Mouse (Mus musculus) forebrain, embryonic 15.5 days (tissue): Measurements from ENCODE around the gene Tcerg1l. TPM values are rescaled to one million over a fixed set of nuclear protein-coding genes. Genes with fewer than 3 reads are reported as not detected.
A peak's percentile ranks its signal among the peaks of the same experiment; 100 is the strongest.

Source experiments
- ATAC-seq: fragments of 200-750 bp; cut with Nextera tagmentation; replicated peaks from 2 replicates; pipeline ENCODE4 v1.8.0; 2017; ENCODE audit warnings: mild to moderate bottlenecking, moderate TSS enrichment, moderate library complexity
- H3K27ac ChIP-seq: fragments of 300-500 bp; sonication (generic); replicated peaks from 2 replicates; pipeline ENCODE4 v1.5.1; 2015; ENCODE audit warnings: mild to moderate bottlenecking, inconsistent platforms
- H3K27me3 ChIP-seq: fragments of 300-500 bp; sonication (generic); 2 replicates; pipeline ENCODE4 v1.6.1; 2015; ENCODE audit warnings: inconsistent platforms
- H3K36me3 ChIP-seq: fragments of 300-500 bp; sonication (generic); 2 replicates; pipeline ENCODE4 v1.6.1; 2015; ENCODE audit warnings: mild to moderate bottlenecking, inconsistent platforms
- H3K4me1 ChIP-seq: fragments of 300-500 bp; sonication (generic); 2 replicates; pipeline ENCODE4 v1.6.1; 2015; ENCODE audit warnings: inconsistent platforms
- H3K4me2 ChIP-seq: fragments of 300-500 bp; sonication (generic); replicated peaks from 2 replicates; pipeline ENCODE4 v1.6.1; 2015; ENCODE audit warnings: mild to moderate bottlenecking, inconsistent platforms
- H3K4me3 ChIP-seq: fragments of 300-500 bp; sonication (generic); 2 replicates; pipeline ENCODE4 v1.5.1; 2015; ENCODE audit warnings: mild to moderate bottlenecking, inconsistent platforms
- H3K9ac ChIP-seq: fragments of 300-500 bp; sonication (generic); replicated peaks from 2 replicates; pipeline ENCODE4 v1.6.1; 2015; ENCODE audit warnings: mild to moderate bottlenecking, inconsistent platforms
- H3K9me3 ChIP-seq: fragments of 300-500 bp; sonication (generic); 2 replicates; pipeline ENCODE4 v1.6.1; 2016; ENCODE audit warnings: inconsistent platforms
- WGBS: fragments of 180-500 bp; shearing (Covaris S2); methylation state at CpG from one replicate; pipeline ENCODE4 v1.1.7; 2015; ENCODE audit warnings: mixed read lengths; 5-methylcytosine and 5-hydroxymethylcytosine counted together
- polyA plus RNA-seq: library from polyadenylated mRNA; unstranded; fragments of >200 nt; fragmentation: Nextera tagmentation; extraction: Ambion mirVana; gene quantifications from 2 replicates; pipeline ENCODE4 v1.2.1, GENCODE M21; 2015

Tcerg1l gene
- polyA plus RNA-seq, 1 experiment from 2014 or later, result 9.8 TPM

GRCm38 (mm10) chr7:138356655-138357449 lies 40.7 kb downstream of the Tcerg1l start:
- no peak for ATAC-seq
- Histone ChIP-seq H3K9me3 (no peaks in the 10 kb centered on the region), H3K9ac (no peak overlapping the region), H3K4me2 (no peak overlapping the region), H3K4me1 (no peaks in the 10 kb centered on the region), H3K4me3 (no peak overlapping the region), H3K27me3 (no peaks in the 10 kb centered on the region), H3K27ac (no peak overlapping the region), H3K36me3 (no peaks in the 10 kb centered on the region)
- WGBS, result 65% methylated on average over 2 of the region's 2 CpGs

DNA sequence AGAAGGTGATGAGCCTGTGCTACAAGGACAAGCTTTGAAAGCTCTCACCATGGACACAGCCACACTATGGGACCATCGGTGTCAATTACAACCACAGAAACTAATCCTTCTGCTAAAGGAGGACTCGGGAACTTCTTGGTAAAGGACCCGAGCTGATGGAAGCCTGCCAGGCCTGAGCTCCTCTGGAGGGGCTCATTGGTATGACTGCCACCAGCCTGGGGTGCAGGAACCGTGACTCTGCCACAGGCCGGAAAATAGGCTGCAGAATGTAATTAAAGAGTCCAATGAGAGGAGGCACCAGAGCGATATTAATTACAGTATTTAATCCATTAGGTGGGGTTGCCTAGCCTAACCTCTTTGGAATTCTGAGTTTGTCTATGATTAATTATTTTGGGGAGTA lies 52.1 kb downstream of the Tcerg1l start:
- no peak overlapping the region for H3K9ac ChIP-seq
- 25% methylated on average over 6 of the region's 6 CpGs for WGBS
- no peak overlapping the region for H3K27ac ChIP-seq
- no peaks in the 10 kb centered on the region for H3K4me1 ChIP-seq
- H3K4me3 ChIP-seq, result no peak overlapping the region
- no peaks in the 10 kb centered on the region for H3K36me3 ChIP-seq
- H3K27me3 ChIP-seq, result no peaks in the 10 kb centered on the region
- ATAC-seq, result 0 out of 2 replicates have a peak, but pooled peaks have one; percentile 29
- no peaks in the 10 kb centered on the region for H3K9me3 ChIP-seq
- no peak overlapping the region for H3K4me2 ChIP-seq

DNA sequence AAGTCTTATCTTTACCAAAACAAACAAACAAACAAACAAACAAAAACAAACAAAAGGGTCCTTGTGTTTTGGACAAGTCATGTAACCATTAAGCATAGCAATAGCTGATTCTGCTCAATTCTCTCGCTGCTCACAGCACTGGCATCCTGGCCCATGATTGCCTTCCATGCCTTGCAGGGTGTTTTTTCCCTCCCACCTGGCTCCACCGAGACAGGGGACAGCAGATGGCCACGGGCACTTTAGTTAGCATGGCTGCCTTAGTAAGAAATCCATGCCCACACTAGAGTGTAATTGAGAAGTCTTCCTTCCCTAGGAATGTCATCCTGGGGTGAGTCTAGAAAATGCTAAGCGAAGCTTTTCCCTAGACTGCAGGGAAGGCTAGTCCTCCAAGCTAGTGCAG lies 59.1 kb downstream of the Tcerg1l start:
- no peak overlapping the region for H3K9ac ChIP-seq
- no peak overlapping the region for H3K4me2 ChIP-seq
- no peak for ATAC-seq
- H3K4me3 ChIP-seq, result no peak overlapping the region
- H3K27ac ChIP-seq, result no peak overlapping the region
- H3K9me3 ChIP-seq, result no peaks in the 10 kb centered on the region
- H3K4me1 ChIP-seq, result no peaks in the 10 kb centered on the region
- H3K27me3 ChIP-seq, result no peaks in the 10 kb centered on the region
- H3K36me3 ChIP-seq, result no peaks in the 10 kb centered on the region
- WGBS, result 77% methylated on average over 4 of the region's 4 CpGs

DNA sequence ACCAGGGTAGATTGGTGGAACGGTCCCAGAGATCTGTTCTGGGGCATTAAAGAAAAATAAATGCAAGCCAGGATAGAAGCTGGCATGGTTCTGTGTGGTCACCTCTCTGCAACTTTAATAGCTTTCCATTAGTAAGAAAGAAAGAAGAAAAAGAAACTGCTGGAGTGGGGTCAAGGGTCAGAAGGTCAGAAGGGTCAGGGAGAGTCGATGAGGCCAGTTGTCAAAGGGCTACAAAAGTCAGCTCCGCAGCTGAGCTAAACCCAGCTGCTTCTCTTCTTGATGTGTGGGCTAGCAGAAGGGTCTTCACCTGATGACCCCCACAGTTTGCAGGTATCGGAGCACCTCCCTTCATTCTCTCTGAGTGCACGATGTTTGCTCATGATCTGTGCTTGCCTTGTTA lies 59.6 kb downstream of the Tcerg1l start:
- Histone ChIP-seq H3K4me1 (no peaks in the 10 kb centered on the region), H3K4me2 (no peak overlapping the region), H3K9me3 (no peaks in the 10 kb centered on the region), H3K27ac (no peak overlapping the region), H3K4me3 (no peak overlapping the region), H3K9ac (no peak overlapping the region), H3K27me3 (no peaks in the 10 kb centered on the region), H3K36me3 (no peaks in the 10 kb centered on the region)
- ATAC-seq, result no peak
- WGBS, result 55% methylated on average over 5 of the region's 5 CpGs

DNA sequence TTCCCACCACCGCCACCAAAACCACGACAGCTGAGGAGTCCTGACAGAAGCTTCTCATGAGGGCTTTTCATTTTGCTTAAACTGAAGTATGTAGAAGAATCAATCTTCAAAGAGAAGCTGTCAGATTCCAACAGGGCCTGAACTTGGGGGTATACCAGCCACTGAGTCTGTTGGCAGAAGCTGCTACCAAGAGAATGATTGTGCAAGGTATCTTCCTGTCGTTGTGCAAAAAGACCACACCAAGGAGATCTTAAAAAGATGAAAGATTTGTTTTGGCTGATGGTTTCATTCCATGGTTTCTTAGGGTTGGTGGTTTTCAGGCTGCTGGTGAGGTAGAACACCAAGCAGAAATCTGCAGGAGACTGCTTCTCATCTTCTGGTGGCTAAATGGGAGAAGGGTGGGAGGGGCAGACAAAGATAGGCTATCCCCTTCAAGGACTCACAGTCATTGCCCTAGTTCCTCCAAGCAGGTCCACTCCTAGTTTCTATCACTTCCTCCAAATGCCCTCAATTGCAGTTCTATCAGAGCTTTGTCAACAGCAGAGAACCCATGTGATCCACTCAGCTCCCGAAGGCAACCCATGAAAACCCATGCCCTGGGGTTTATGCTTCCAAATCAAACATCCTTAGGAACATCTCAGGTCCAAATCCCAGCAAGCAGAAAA lies 64.9 kb downstream of the Tcerg1l start:
- Histone ChIP-seq H3K4me2 (no peak overlapping the region), H3K9ac (no peak overlapping the region), H3K27ac (no peak overlapping the region), H3K36me3 (no peaks in the 10 kb centered on the region), H3K27me3 (no peaks in the 10 kb centered on the region), H3K9me3 (no peaks in the 10 kb centered on the region), H3K4me3 (no peak overlapping the region), H3K4me1 (peaks cover 11% of the 10 kb centered on the region)
- WGBS, result 95% methylated on average over 4 of the region's 4 CpGs
- no peak for ATAC-seq

DNA sequence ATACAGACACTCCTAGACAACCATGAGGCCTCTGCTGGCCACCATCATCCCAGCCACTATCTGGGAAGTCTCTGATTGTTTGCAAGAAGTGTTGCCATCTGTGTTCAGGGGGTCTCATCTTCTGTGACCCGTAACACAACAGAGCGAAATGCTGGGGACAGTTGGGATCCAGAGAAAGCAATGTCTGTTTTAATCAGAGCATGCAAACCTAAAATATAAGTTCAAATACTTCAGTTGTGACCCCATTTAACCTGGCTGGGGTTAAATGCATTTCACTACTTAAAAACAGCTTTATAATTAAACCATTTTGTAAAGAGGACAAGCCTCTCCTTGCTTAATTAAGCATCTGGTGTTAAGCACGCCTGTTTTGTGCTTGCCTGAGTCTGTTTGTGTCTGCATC lies 66.3 kb downstream of the Tcerg1l start:
- no peak overlapping the region for H3K9ac ChIP-seq
- ATAC-seq, result no peak
- WGBS, result 75% methylated on average over 3 of the region's 3 CpGs

DNA sequence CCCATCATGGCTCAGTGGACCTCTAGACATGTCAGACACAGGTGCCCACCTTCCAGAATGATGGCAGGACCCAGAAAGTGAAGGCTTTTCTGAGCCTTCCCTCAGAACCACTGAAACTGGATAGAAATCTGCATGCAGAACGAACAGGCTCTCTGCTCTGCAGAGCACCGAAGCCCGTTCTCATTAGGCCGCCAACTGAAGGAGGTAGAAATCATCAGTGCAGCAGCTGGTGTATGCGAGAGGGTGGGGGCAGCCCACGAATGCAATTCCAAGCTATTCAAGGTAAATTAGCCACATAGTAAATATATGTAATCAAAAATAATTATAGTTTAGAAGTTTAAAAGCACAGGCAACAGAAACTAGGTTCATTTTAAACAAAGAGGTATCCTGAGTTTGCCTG lies 68.9 kb downstream of the Tcerg1l start:
- peaks cover 18% of the 10 kb centered on the region for H3K4me1 ChIP-seq
- H3K9ac ChIP-seq, result no peak overlapping the region
- no peak overlapping the region for H3K4me2 ChIP-seq
- no peaks in the 10 kb centered on the region for H3K9me3 ChIP-seq
- ATAC-seq, result 0 out of 2 replicates have a peak, but pooled peaks have one; percentile 51
- no peak overlapping the region for H3K4me3 ChIP-seq
- no peaks in the 10 kb centered on the region for H3K36me3 ChIP-seq
- H3K27me3 ChIP-seq, result no peaks in the 10 kb centered on the region
- H3K27ac ChIP-seq, result no peak overlapping the region
- WGBS, result 37% methylated on average over 6 of the region's 6 CpGs

More for the DNA sequence above, 66.3 kb downstream of the Tcerg1l start:
- H3K9me3 ChIP-seq, result no peaks in the 10 kb centered on the region
- H3K4me2 ChIP-seq, result no peak overlapping the region
- H3K36me3 ChIP-seq, result no peaks in the 10 kb centered on the region
- H3K27me3 ChIP-seq, result no peaks in the 10 kb centered on the region
- H3K4me3 ChIP-seq, result no peak overlapping the region
- peaks cover 18% of the 10 kb centered on the region for H3K4me1 ChIP-seq
- H3K27ac ChIP-seq, result no peak overlapping the region

DNA sequence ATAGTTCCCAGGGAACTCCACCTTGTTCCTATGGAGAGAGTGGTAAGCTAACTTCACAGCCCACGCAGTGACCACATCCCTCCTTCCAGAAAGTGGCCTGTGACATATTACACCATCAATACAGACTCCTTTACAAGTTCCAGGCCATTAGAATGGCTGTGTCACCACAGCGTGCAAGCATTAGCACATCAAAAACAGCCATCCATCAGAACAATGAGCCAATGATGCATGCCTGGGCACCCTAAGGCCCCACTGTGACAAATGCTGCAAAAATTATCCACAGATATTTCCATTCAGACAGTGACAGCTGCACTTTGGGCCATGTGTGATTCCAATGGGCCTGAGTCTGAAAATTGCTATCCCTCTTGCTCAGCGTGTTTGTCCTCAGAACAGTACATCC lies 70.8 kb downstream of the Tcerg1l start:
- H3K9ac ChIP-seq, result no peak overlapping the region
- no peak for ATAC-seq

DNA sequence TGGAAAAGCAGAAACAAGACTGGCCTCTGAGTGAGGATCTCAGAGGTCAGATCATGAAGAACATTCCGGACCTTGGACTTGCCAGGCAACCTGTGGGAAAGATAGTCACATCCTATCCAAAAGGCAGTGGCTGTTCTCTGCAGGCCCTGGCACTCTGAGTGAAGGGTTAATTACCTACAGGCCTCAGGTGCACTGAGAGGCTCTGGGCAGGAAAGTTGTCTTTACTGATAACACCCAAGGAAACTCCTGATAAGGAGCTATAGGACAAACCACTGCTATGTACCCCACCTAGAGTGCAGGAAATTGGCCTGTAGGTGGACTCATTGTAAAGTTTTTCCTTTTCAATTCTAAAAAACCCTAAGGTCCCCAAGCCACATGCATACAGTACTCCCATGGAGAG lies 83.8 kb downstream of the Tcerg1l start:
- no peak overlapping the region for H3K27ac ChIP-seq
- no peaks in the 10 kb centered on the region for H3K9me3 ChIP-seq
- 97% methylated on average over 1 of the region's 1 CpGs for WGBS
- H3K27me3 ChIP-seq, result no peaks in the 10 kb centered on the region
- H3K36me3 ChIP-seq, result no peaks in the 10 kb centered on the region
- H3K4me1 ChIP-seq, result no peaks in the 10 kb centered on the region
- H3K4me2 ChIP-seq, result no peak overlapping the region
- H3K4me3 ChIP-seq, result no peak overlapping the region
- no peak overlapping the region for H3K9ac ChIP-seq
- no peak for ATAC-seq

More for the DNA sequence above, 70.8 kb downstream of the Tcerg1l start:
- Histone ChIP-seq H3K36me3 (no peaks in the 10 kb centered on the region), H3K4me3 (no peak overlapping the region), H3K9me3 (no peaks in the 10 kb centered on the region), H3K27ac (no peak overlapping the region), H3K4me2 (no peak overlapping the region), H3K4me1 (peaks cover 18% of the 10 kb centered on the region), H3K27me3 (no peaks in the 10 kb centered on the region)
- WGBS, result 37% methylated on average over 3 of the region's 3 CpGs

DNA sequence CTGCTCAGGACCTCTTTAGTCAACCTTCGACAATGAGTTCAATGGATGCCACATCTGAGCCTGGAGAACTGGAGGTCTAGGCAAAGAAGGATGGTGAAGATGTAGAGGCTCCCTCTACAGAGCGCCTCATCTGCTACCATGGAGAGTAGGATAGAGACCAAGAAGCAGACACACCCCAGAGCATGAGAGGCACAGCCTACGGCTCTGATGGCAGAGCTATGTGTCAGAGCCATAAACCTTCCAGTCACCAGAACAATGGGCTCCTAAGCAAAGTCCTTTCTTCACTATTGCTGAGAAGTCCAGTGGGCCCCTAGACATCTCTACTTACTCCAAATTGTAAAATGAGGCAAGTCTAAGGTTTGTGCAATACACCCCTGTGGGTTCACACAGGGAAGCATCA lies 91.4 kb downstream of the Tcerg1l start:
- Histone ChIP-seq H3K27me3 (no peaks in the 10 kb centered on the region), H3K9me3 (no peaks in the 10 kb centered on the region), H3K9ac (no peak overlapping the region), H3K4me1 (no peaks in the 10 kb centered on the region), H3K4me2 (no peak overlapping the region), H3K27ac (no peak overlapping the region), H3K36me3 (no peaks in the 10 kb centered on the region), H3K4me3 (no peak overlapping the region)
- no peak for ATAC-seq
- WGBS, result 89% methylated on average over 3 of the region's 3 CpGs

DNA sequence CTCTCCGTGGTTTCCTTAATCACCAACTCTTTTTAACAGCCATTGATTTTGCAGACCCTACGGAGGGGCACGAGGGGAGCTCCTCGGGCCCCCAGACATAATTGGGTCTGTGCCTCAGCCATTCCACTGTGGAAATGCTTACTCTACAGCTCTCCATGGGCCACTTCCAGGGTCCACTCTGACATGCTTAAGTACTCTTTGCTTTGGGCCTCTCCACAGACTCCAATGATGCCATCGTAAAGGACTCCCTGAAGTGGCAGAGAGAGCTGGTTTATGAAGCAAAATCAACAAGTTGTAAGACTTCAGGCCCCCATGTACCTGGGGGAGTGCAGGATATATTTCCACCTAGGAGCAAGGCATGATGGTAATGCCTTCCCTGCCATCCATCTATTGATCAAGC lies 112.7 kb downstream of the Tcerg1l start:
- Histone ChIP-seq H3K4me3 (no peak overlapping the region), H3K27me3 (no peaks in the 10 kb centered on the region), H3K36me3 (no peaks in the 10 kb centered on the region), H3K9ac (no peak overlapping the region), H3K4me2 (no peak overlapping the region), H3K9me3 (no peaks in the 10 kb centered on the region), H3K27ac (no peak overlapping the region), H3K4me1 (no peaks in the 10 kb centered on the region)
- 87% methylated on average over 5 of the region's 5 CpGs for WGBS
- no peak for ATAC-seq

DNA sequence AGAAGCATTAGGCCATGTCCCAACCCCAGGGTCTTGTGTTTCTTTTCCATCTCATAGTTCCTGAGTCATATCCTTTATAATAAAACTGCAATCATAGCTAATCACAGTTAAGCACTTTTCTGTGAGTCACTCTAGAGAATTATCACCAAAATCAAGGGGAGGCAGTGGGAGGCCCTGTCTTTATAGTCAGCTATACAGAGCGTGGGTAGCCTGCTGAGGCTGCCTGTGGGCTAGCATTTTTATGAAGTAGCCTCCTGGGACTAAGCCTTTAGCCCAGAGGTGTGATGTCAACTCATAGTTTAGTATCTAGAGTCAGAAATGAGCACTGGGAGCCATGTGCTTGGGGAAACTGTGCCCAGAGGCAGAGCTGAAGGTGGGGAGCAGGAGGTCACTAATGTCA lies 122.3 kb downstream of the Tcerg1l start:
- 56% methylated on average over 1 of the region's 1 CpGs for WGBS
- H3K4me1 ChIP-seq, result no peaks in the 10 kb centered on the region
- no peak overlapping the region for H3K9ac ChIP-seq
- no peak for ATAC-seq
- no peak overlapping the region for H3K4me2 ChIP-seq
- H3K36me3 ChIP-seq, result no peaks in the 10 kb centered on the region
- H3K27ac ChIP-seq, result no peak overlapping the region
- no peaks in the 10 kb centered on the region for H3K27me3 ChIP-seq
- H3K9me3 ChIP-seq, result no peaks in the 10 kb centered on the region
- no peak overlapping the region for H3K4me3 ChIP-seq
